Mouse (Mus musculus): Measurements from ENCODE around the gene Fam83d.
"Not testable (repeated sequence)": the region's sequence is repeated elsewhere in the genome, so short reads cannot be mapped to it uniquely, and the experiment has no call there.

The Fam83d gene

GRCm38 (mm10) chr2:158767742-158768339 is at the start of gene Fam83d:
Fam83d (plus strand) TSS chr2:158768093.
- DNase-seq = peak; percentile 73

- no peak for DNase-seq
These were observed 48.9 kb upstream of the Fam83d start for GRCm38 (mm10) chr2:158718816-158719549.

GRCm38 (mm10) chr2:158720715-158721370 is 47.0 kb upstream of the Fam83d start:
- DNase-seq = peak; percentile 20

GRCm38 (mm10) chr2:158721481-158721880 is 46.4 kb upstream of the Fam83d start:
- DNase-seq = no peak

GRCm38 (mm10) chr2:158722135-158722534 is 45.8 kb upstream of the Fam83d start:
- DNase-seq = no peak

GRCm38 (mm10) chr2:158722991-158723551 is 44.8 kb upstream of the Fam83d start:
- no peak for DNase-seq

- DNase-seq = no peak
These were observed 44.1 kb upstream of the Fam83d start for GRCm38 (mm10) chr2:158723806-158724205.

GRCm38 (mm10) chr2:158726252-158726651 is 41.6 kb upstream of the Fam83d start:
- DNase-seq = no peak

GRCm38 (mm10) chr2:158728061-158728815 is 39.7 kb upstream of the Fam83d start:
- DNase-seq = no peak

- DNase-seq = no peak
These were observed 37.0 kb upstream of the Fam83d start for GRCm38 (mm10) chr2:158730896-158731295.

GRCm38 (mm10) chr2:158732521-158732920 is 35.4 kb upstream of the Fam83d start:
- DNase-seq = no peak

GRCm38 (mm10) chr2:158733136-158733535 is 34.8 kb upstream of the Fam83d start:
- no peak for DNase-seq

- DNase-seq = no peak
These were observed 34.0 kb upstream of the Fam83d start for GRCm38 (mm10) chr2:158733914-158734313.

- peak; percentile 16 for DNase-seq
These were observed 33.3 kb upstream of the Fam83d start for GRCm38 (mm10) chr2:158734500-158735152.

- DNase-seq = no peak
These were observed 32.6 kb upstream of the Fam83d start for GRCm38 (mm10) chr2:158735340-158735739.

- DNase-seq = not testable (repeated sequence)
These were observed 31.6 kb upstream of the Fam83d start for GRCm38 (mm10) chr2:158736247-158736646.

- no peak for DNase-seq
These were observed 29.3 kb upstream of the Fam83d start for GRCm38 (mm10) chr2:158738591-158738990.

GRCm38 (mm10) chr2:158739113-158739512 is 28.8 kb upstream of the Fam83d start:
- no peak for DNase-seq

GRCm38 (mm10) chr2:158741011-158741501 is 26.8 kb upstream of the Fam83d start:
- no peak for DNase-seq

GRCm38 (mm10) chr2:158742431-158742830 is 25.5 kb upstream of the Fam83d start:
- no peak for DNase-seq

GRCm38 (mm10) chr2:158743518-158744141 is 24.3 kb upstream of the Fam83d start:
- DNase-seq = no peak

- DNase-seq = peak; percentile 13
These were observed 22.8 kb upstream of the Fam83d start for GRCm38 (mm10) chr2:158745049-158745482.

Data from cerebellum, adult 11-12 months (tissue).